Mouse (Mus musculus) kidney, adult 2 months (tissue): ENCODE measurements around the gene Vat1l.

Experiments
- CTCF ChIP-seq: fragments of 200-500 bp; conservative IDR thresholded peaks from 2 replicates; pipeline ENCODE4 v1.5.1; 2011; ENCODE audit warnings: low read depth, mild to moderate bottlenecking, control low read depth, low read length, moderate library complexity, mixed read lengths; ENCODE audit not compliant: insufficient read depth, insufficient read length
- POLR2A ChIP-seq: fragments of 200-500 bp; IDR thresholded peaks from one replicate; pipeline ENCODE4 v1.6.1; 2011; ENCODE audit warnings: low read depth, low read length, control low read depth

DNA sequence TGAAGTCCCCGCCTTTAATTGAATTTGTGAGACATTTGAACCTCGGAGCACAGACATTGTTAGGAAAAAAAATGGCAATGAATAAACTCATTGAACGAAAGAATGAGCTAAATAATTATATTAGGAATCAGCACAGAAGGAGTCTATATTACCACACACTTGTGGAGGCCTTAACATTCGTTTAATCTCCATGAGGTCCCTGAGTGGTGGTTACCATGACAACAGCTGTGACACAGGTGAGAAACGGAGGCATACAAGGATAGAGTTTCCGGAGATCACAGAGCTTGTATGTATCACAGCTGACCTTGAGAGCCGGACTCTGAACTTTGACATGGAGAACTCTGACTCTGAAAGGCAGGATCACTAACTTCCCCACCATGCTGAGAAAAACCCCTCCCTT, 94.7 kb downstream of the Vat1l start:
- TF ChIP-seq CTCF (no peak), POLR2A (no peak)
